Mouse (Mus musculus) bone marrow, adult 2 months (tissue): ENCODE results near the gene P2ry14. TPM values are rescaled to one million over a fixed set of nuclear protein-coding genes. Genes with fewer than 3 reads are reported as not detected.
"Not testable (repeated sequence)": the region's sequence is repeated elsewhere in the genome, so short reads cannot be mapped to it uniquely, and the experiment has no call there.

Source experiments
- H3K27ac ChIP-seq: fragments of 200-500 bp; 2 replicates; pipeline ENCODE4 v1.5.1; 2012; ENCODE audit warnings: low read depth, mild to moderate bottlenecking, control low read depth, inconsistent platforms, low read length; ENCODE audit not compliant: control insufficient read depth, poor library complexity, insufficient read depth
- H3K4me1 ChIP-seq: fragments of 200-500 bp; 2 replicates; pipeline ENCODE4 v1.6.1; 2011; ENCODE audit warnings: low read length; ENCODE audit not compliant: control insufficient read depth, insufficient read depth
- H3K4me3 ChIP-seq: fragments of 200-500 bp; replicated peaks from 2 replicates; pipeline ENCODE3; 2011; ENCODE audit warnings: mild to moderate bottlenecking, low read depth, low read length, control low read depth; ENCODE audit not compliant: control insufficient read depth
- CTCF ChIP-seq: fragments of 200-500 bp; IDR thresholded peaks from 2 replicates; pipeline ENCODE4 v1.5.1; 2011; ENCODE audit warnings: low read length, control low read depth; ENCODE audit not compliant: control insufficient read depth, insufficient read depth
- POLR2A ChIP-seq: fragments of 200-500 bp; IDR thresholded peaks from 2 replicates; pipeline ENCODE4 v1.6.1; 2011; ENCODE audit warnings: low read depth, mild to moderate bottlenecking, control low read depth, low read length, borderline replicate concordance; ENCODE audit not compliant: control insufficient read depth
- WGBS: fragments of 180-500 bp; shearing (Covaris S2); methylation state at CpG from one replicate; pipeline ENCODE4 v1.1.7; 2018; 5-methylcytosine and 5-hydroxymethylcytosine counted together
- polyA plus RNA-seq: library from polyadenylated mRNA; stranded (reverse); fragments of >200 nt; gene quantifications from 2 replicates; pipeline ENCODE4 v1.2.4, GENCODE M21; 2011; ENCODE audit warnings: low replicate concordance; ENCODE audit not compliant: missing spikeins, insufficient read depth, insufficient read length

Gene P2ry14
- polyA plus RNA-seq, 1 experiment, result 2.3 TPM

DNA sequence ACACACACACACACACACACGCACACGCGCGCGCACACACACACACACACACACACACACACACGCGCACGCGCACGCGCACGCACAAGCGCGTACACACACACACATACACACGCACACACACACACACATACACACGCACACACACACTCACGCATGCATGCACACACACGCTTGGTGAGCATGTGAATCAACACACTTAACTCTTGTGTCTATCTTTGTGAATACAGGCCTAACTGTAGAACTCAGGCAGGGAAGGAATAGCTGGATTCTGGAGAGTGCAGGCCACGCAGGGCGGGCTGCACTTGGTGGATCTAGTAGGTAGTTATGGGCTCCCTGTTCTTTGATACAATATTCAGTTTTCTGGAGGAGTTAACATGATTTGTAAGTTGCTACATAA is 24.7 kb downstream of the P2ry14 start:
- TF ChIP-seq CTCF (no peak), POLR2A (no peak)
- Histone ChIP-seq H3K4me1 (peaks cover 2% of the 10 kb centered on the region; the same call in 1 of the 2 replicates), H3K27ac (no peak overlapping the region), H3K4me3 (no peak overlapping the region)
- 82% methylated on average over 20 of the region's 20 CpGs for WGBS

DNA sequence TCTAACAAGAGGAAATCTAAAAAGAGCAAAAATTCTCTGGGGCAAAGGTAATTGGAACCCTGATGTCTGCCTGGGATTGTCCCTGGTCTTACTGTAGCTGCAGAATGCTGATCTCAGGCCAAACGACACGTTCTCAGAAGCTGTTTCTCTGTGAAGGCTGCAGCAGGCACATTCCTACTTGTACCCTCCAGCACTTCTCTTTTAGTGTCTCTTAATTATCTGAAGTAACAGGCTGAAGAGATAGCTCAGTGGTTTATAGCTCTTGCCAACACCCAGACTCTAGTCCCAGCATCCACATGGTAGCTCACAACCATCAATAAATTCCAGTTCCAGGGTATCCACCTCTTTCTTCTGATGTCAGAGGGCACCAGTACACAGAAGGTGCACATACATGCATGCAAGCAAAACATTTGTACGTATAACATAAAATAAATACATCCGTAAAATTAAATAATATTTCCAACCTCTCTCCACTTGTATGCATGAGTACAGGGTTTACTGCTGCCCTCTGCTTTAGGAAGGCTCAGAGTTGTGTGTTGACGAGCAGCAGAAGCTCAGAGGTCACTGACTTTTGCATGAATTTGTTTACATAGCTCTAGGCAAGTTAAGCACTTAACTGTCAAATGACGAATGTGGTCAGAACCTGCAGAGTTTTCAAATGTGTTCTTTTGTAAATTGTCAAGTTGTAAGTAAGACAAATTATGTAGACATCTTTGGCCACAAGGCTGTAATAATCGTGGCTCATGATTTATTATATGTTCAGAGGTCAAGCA is 27.4 kb downstream of the P2ry14 start:
- no peak overlapping the region for H3K27ac ChIP-seq
- 45% methylated on average over 7 of the region's 7 CpGs for WGBS
- no peak for TF ChIP-seq POLR2A
- TF ChIP-seq CTCF, result no peak

GRCm38 (mm10) chr3:59125022-59125421 is 28.4 kb downstream of the P2ry14 start:
- no peak overlapping the region for H3K27ac ChIP-seq
- TF ChIP-seq CTCF, result no peak
- TF ChIP-seq POLR2A, result no peak
- H3K4me1 ChIP-seq, result no peaks in the 10 kb centered on the region; the same call in 1 of the 2 replicates
- 51% methylated on average over 5 of the region's 5 CpGs for whole genome bisulfite sequencing
- no peak overlapping the region for H3K4me3 ChIP-seq

More for the DNA sequence above, 27.4 kb downstream of the P2ry14 start:
- H3K4me1 ChIP-seq, result no peaks in the 10 kb centered on the region; the same call in 1 of the 2 replicates
- H3K4me3 ChIP-seq, result no peak overlapping the region

DNA sequence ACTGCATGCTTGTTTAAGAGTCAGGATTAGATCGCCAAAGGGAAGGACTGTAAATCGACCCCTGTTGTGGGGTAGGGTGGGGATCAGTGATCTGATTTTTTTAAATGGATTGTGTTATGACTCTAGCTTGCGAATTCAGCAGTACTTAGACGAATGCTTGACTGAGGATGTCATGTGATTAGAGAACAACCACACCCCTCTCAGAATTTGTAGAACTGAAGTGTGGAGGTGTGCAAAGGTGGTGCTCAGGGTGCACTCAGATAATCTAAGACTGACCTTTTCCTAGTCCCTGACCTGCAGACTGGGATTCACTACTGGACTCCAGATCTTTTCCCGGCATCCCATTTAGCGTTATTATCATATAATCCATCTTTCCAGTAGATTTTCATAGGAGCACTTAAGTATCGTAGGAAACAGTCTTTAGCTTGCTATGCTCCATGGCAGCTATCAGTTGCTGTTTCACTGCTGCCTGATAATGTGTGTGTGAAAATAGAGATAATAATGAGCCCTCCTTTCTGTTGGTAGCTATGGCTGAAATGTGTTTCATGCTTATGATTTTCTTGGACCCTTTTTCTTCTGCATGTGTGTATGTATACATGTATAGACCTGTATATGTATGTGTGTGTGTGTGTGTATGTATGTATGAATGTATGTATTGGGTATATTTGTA is 31.5 kb downstream of the P2ry14 start:
- H3K4me1 ChIP-seq, result no peaks in the 10 kb centered on the region; the same call in none of the 2 replicates
- WGBS, result 63% methylated on average over 7 of the region's 7 CpGs
- no peak overlapping the region for H3K27ac ChIP-seq
- no peak for TF ChIP-seq POLR2A
- TF ChIP-seq CTCF, result no peak
- H3K4me3 ChIP-seq, result no peak overlapping the region

DNA sequence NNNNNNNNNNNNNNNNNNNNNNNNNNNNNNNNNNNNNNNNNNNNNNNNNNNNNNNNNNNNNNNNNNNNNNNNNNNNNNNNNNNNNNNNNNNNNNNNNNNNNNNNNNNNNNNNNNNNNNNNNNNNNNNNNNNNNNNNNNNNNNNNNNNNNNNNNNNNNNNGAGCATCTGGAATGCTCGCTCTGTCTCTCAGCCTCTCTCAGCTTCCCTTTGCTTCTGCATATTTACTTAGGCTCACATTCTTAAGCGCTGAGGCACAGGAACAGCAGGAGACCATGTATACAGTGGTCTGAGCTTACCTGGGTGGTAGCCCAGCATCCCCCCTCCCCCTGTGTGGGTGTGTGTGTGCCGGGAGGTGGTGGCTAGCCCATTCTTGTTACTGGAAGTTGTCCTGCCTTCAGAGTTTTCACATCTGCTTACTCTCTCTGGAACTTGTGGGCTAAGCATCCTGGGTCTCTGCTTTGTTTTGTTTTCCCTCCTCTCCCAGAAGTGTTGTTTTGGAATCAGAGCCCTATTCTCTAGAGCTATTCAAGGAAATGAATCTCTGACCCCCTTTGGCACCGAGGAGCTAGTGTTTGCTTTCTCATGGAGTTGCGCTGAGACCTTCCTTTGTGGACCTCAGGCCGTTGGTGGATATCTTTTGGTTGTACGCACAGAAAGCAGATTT is 32.2 kb downstream of the P2ry14 start:
- Histone ChIP-seq H3K27ac (no peak overlapping the region), H3K4me1 (no peaks in the 10 kb centered on the region; the same call in none of the 2 replicates), H3K4me3 (no peak overlapping the region)
- TF ChIP-seq CTCF, result no peak
- no peak for TF ChIP-seq POLR2A
- WGBS, result 74% methylated on average over 7 of the region's 7 CpGs

GRCm38 (mm10) chr3:59113973-59114517 is 39.4 kb downstream of the P2ry14 start:
- 16% methylated on average over 8 of the region's 8 CpGs for WGBS

DNA sequence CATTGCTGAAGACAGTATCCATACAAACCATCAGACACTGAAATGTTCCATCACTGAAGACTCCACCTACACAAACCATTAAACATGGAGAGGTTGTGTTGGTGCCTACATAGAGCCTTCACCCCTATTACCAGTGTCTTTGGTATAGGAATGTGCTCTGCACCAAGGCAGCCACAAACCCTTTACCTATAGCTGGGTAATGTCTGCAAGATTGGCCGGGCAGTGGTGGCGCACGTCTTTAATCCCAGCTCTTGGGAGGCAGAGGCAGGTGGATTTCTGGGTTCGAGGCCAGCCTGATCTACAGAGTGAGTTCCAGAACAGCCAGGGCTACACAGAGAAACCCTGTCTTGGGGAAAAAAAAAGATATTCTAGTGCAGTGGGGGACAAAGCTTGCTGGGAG is 40.1 kb downstream of the P2ry14 start:
- WGBS, result 82% methylated on average over 4 of the region's 4 CpGs
- H3K4me1 ChIP-seq, H3K4me3 ChIP-seq, H3K27ac ChIP-seq: not testable (repeated sequence)

More at GRCm38 (mm10) chr3:59113973-59114517, 39.4 kb downstream of the P2ry14 start:
- TF ChIP-seq CTCF, result no peak
- TF ChIP-seq POLR2A, result no peak
- H3K4me3 ChIP-seq, result no peak overlapping the region
- peaks cover 2% of the 10 kb centered on the region for H3K4me1 ChIP-seq
- H3K27ac ChIP-seq, result no peak overlapping the region

DNA sequence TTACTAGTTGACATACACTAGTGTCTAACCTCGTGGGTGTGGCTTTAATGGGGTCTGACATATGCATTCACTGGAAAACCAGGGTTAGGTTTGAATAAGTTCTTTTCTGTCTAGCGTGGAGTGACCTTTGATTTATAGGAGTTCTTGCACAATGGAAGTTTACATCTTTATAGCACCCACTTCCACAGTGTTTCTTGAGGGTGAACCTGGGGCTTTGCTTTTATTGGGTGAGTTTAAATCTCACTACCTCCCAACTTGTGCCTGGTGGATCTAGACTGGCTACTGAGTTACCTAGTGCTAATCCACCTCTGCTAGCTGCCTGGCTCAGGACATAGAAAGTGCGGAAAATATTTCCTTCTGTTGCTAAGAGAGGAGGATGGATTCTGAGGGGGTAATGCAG is 41.5 kb downstream of the P2ry14 start:
- WGBS, result 65% methylated on average over 3 of the region's 3 CpGs
- H3K4me1 ChIP-seq, result peaks cover 2% of the 10 kb centered on the region; the same call in 1 of the 2 replicates
- TF ChIP-seq POLR2A, result no peak
- H3K4me3 ChIP-seq, result no peak overlapping the region
- no peak overlapping the region for H3K27ac ChIP-seq

- H3K27ac ChIP-seq, H3K4me1 ChIP-seq, H3K4me3 ChIP-seq: not testable (repeated sequence)
- 78% methylated on average over 3 of the region's 3 CpGs for WGBS
These were observed 43.6 kb downstream of the P2ry14 start for GRCm38 (mm10) chr3:59109834-59110233.
